Mouse (Mus musculus): Measurements from ENCODE around the gene Reg3d. TPM values are rescaled to one million over a fixed set of nuclear protein-coding genes. Genes with fewer than 3 reads are reported as not detected.
"Not testable (repeated sequence)": the region's sequence is repeated elsewhere in the genome, so short reads cannot be mapped to it uniquely, and the experiment has no call there.

Gene Reg3d
- not detected in 2 replicates for polyA plus RNA-seq (2015; fragmentation: Nextera tagmentation; extraction: Ambion mirVana)

GRCm38 (mm10) chr6:78378765-78379164, at the start of gene Reg3d:
Gene Reg3d, minus strand, starts transcription at chr6:78378865.
- Histone ChIP-seq H3K4me2 (replicated peaks; ENCODE audit: low read depth, low read length) (no peak within 1 kb of the TSS), H3K9ac (replicated peaks; ENCODE audit: low read depth) (no peak within 1 kb of the TSS), H3K27me3 (replicated peaks; ENCODE audit: insufficient read depth, low read length) (no peaks in the 10 kb centered on the region), H3K27ac (ENCODE audit: low read length) (no peak within 1 kb of the TSS), H3K4me3 (ENCODE audit: low read depth, low read length) (no peak within 1 kb of the TSS), H3K4me1 (ENCODE audit: insufficient read depth, low read depth, low read length) (no peaks in the 10 kb centered on the region), H3K9me3 (ENCODE audit: low read length) (no peaks in the 10 kb centered on the region), H3K36me3 (ENCODE audit: insufficient read depth, low read length) (no peaks in the 10 kb centered on the region)
- no peak for ATAC-seq
- TF ChIP-seq EP300 (IDR thresholded peaks at IDR 0.05) (no peak), CTCF (IDR thresholded peaks at IDR 0.05) (no peak)
- DNase-seq (ENCODE audit: low spot score), result no peak
- 59% methylated on average over 2 of the region's 2 CpGs for WGBS

DNA sequence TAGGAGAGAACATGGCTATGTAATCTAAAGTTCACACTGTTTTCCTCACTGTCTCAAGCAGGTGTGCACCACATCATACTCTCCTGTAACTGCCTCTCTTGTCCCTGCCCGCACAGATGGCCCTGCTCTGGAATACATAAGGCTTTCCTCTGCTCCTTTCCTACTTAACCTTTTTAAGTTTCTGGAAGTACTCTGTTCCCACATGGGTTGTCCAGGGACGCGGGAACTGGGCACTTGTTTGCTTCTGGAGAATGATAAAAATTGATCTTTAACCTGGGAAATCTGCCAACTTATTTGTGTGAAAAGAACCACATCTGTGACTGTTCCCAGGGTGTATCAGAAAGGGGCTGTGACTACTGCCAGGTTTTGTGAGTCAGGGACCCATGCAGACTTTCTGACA, 46.8 kb upstream of the Reg3d start:
- DNase-seq (ENCODE audit: low spot score) (no peak), ATAC-seq (no peak)
- no peak for TF ChIP-seq EP300 (IDR thresholded peaks at IDR 0.05)
- no peak for TF ChIP-seq CTCF (IDR thresholded peaks at IDR 0.05)
- WGBS, result 61% methylated on average over 3 of the region's 3 CpGs
- Histone ChIP-seq H3K4me1 (ENCODE audit: insufficient read depth, low read depth, low read length) (no peaks in the 10 kb centered on the region), H3K27ac (ENCODE audit: low read length) (no peak overlapping the region), H3K4me2 (replicated peaks; ENCODE audit: low read depth, low read length) (no peak overlapping the region), H3K4me3 (ENCODE audit: low read depth, low read length) (no peak overlapping the region), H3K9ac (replicated peaks; ENCODE audit: low read depth) (no peak overlapping the region), H3K9me3 (ENCODE audit: low read length) (no peaks in the 10 kb centered on the region), H3K27me3 (replicated peaks; ENCODE audit: insufficient read depth, low read length) (no peaks in the 10 kb centered on the region), H3K36me3 (ENCODE audit: insufficient read depth, low read length) (no peaks in the 10 kb centered on the region)

DNA sequence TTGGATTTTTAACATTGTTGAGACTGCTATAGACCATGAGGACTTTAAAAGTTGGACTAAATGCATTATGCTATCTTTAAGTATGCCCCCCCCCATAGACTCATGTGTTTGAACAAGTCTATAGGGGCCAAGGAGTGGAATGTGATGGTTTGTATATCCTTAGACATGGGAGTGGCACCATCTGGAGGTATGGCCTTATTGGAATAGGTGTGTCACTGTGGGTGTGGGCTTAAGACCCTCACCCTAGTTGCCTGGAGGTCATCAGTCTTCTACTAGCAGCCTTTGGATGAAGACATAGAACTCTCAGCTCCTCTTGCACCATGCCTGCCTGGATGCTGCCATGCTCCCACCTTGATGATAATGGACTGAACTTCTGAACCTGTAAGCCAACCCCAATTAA, 43.7 kb upstream of the Reg3d start, which contains the start of gene Reg1:
TSS of gene Reg1 (plus strand) at position 301 of the 400 bp plus-strand sequence.
- not testable (repeated sequence) for H3K4me1 ChIP-seq (ENCODE audit: insufficient read depth, low read depth, low read length); H3K4me3 ChIP-seq (ENCODE audit: low read depth, low read length); ATAC-seq; H3K27ac ChIP-seq (ENCODE audit: low read length); H3K36me3 ChIP-seq (ENCODE audit: insufficient read depth, low read length); H3K9me3 ChIP-seq (ENCODE audit: low read length); DNase-seq (ENCODE audit: low spot score); H3K9ac ChIP-seq (replicated peaks; ENCODE audit: low read depth); H3K4me2 ChIP-seq (replicated peaks; ENCODE audit: low read depth, low read length); H3K27me3 ChIP-seq (replicated peaks; ENCODE audit: insufficient read depth, low read length)

- not testable (repeated sequence) for H3K36me3 ChIP-seq (ENCODE audit: insufficient read depth, low read length); H3K27ac ChIP-seq (ENCODE audit: low read length); H3K27me3 ChIP-seq (replicated peaks; ENCODE audit: insufficient read depth, low read length); H3K9ac ChIP-seq (replicated peaks; ENCODE audit: low read depth); H3K9me3 ChIP-seq (ENCODE audit: low read length); H3K4me1 ChIP-seq (ENCODE audit: insufficient read depth, low read depth, low read length); ATAC-seq; H3K4me2 ChIP-seq (replicated peaks; ENCODE audit: low read depth, low read length); H3K4me3 ChIP-seq (ENCODE audit: low read depth, low read length); DNase-seq (ENCODE audit: low spot score)
- WGBS, result 92% methylated on average over 3 of the region's 17 CpGs
These were observed 16.7 kb upstream of the Reg3d start, which contains the start of gene Reg2 for GRCm38 (mm10) chr6:78395323-78395722. Gene Reg2, plus strand, starts transcription at chr6:78395623.

GRCm38 (mm10) chr6:78385609-78386008, 6.9 kb upstream of the Reg3d start:
- Histone ChIP-seq H3K4me1 (ENCODE audit: insufficient read depth, low read depth, low read length) (no peaks in the 10 kb centered on the region), H3K9ac (replicated peaks; ENCODE audit: low read depth) (no peak overlapping the region), H3K27me3 (replicated peaks; ENCODE audit: insufficient read depth, low read length) (no peaks in the 10 kb centered on the region), H3K4me2 (replicated peaks; ENCODE audit: low read depth, low read length) (no peak overlapping the region), H3K36me3 (ENCODE audit: insufficient read depth, low read length) (no peaks in the 10 kb centered on the region), H3K4me3 (ENCODE audit: low read depth, low read length) (no peak overlapping the region), H3K27ac (ENCODE audit: low read length) (no peak overlapping the region), H3K9me3 (ENCODE audit: low read length) (no peaks in the 10 kb centered on the region)
- no peak for DNase-seq (ENCODE audit: low spot score)
- no peak for TF ChIP-seq CTCF (IDR thresholded peaks at IDR 0.05)
- no peak for TF ChIP-seq EP300 (IDR thresholded peaks at IDR 0.05)
- no peak for ATAC-seq
- WGBS, result 71% methylated on average over 3 of the region's 3 CpGs

DNA sequence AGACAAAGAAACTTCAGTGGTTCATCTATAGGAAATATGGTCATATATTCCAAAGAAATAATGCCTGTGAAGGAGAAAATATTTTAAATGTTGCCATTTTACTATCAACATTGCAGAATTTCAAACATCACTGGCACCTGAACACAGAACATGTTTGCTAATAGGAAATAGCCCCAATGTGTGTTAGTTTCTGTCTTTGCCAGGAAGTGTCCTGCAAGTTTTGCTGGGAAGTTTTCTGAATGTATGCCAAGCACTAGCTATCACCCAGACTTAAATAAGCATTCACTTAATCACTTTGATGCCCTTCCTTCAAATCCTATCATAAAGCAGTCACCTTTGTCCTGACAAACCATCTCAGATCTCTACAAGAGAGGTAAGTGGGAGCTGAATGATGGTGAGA, 1.7 kb upstream of the Reg3d start, which contains the start of gene Reg3a:
TSS of gene Reg3a (plus strand) at position 301 of the 400 bp plus-strand sequence.
- DNase-seq (ENCODE audit: low spot score) (no peak), ATAC-seq (no peak)
- H3K9me3 ChIP-seq (ENCODE audit: low read length), result no peaks in the 10 kb centered on the region
- H3K27me3 ChIP-seq (replicated peaks; ENCODE audit: insufficient read depth, low read length), result no peaks in the 10 kb centered on the region
- no peak for TF ChIP-seq EP300 (IDR thresholded peaks at IDR 0.05)
- no peak for TF ChIP-seq CTCF (IDR thresholded peaks at IDR 0.05)
- H3K9ac ChIP-seq (replicated peaks; ENCODE audit: low read depth), result no peak within 1 kb of the TSS
- H3K27ac ChIP-seq (ENCODE audit: low read length), result no peak within 1 kb of the TSS
- H3K4me1 ChIP-seq (ENCODE audit: insufficient read depth, low read depth, low read length), result no peaks in the 10 kb centered on the region
- H3K4me2 ChIP-seq (replicated peaks; ENCODE audit: low read depth, low read length), result no peak within 1 kb of the TSS
- H3K4me3 ChIP-seq (ENCODE audit: low read depth, low read length), result no peak within 1 kb of the TSS
- H3K36me3 ChIP-seq (ENCODE audit: insufficient read depth, low read length), result no peaks in the 10 kb centered on the region

GRCm38 (mm10) chr6:78370357-78370756, 8.3 kb downstream of the Reg3d start, which contains the start of gene Reg3b:
Gene Reg3b, plus strand, starts transcription at chr6:78370657.
- no peak within 1 kb of the TSS for H3K4me3 ChIP-seq (ENCODE audit: low read depth, low read length)
- no peak for ATAC-seq
- no peak within 1 kb of the TSS for H3K27ac ChIP-seq (ENCODE audit: low read length)
- H3K9me3 ChIP-seq (ENCODE audit: low read length), result no peaks in the 10 kb centered on the region
- H3K9ac ChIP-seq (replicated peaks; ENCODE audit: low read depth), result no peak within 1 kb of the TSS
- TF ChIP-seq EP300 (IDR thresholded peaks at IDR 0.05), result no peak
- no peak for TF ChIP-seq CTCF (IDR thresholded peaks at IDR 0.05)
- 72% methylated on average over 2 of the region's 2 CpGs for WGBS
- H3K4me1 ChIP-seq (ENCODE audit: insufficient read depth, low read depth, low read length), result no peaks in the 10 kb centered on the region
- H3K27me3 ChIP-seq (replicated peaks; ENCODE audit: insufficient read depth, low read length), result no peaks in the 10 kb centered on the region
- no peak for DNase-seq (ENCODE audit: low spot score)
- H3K4me2 ChIP-seq (replicated peaks; ENCODE audit: low read depth, low read length), result no peak within 1 kb of the TSS
- H3K36me3 ChIP-seq (ENCODE audit: insufficient read depth, low read length), result no peaks in the 10 kb centered on the region
